Mouse (Mus musculus) testis, postnatal 14 days (tissue): ENCODE results near the gene Thoc6.

Experiments
- DNase-seq: peaks from one replicate; pipeline ENCODE4 v3.0.0; 2021; ENCODE audit warnings: low spot score

Gene Thoc6

DNA sequence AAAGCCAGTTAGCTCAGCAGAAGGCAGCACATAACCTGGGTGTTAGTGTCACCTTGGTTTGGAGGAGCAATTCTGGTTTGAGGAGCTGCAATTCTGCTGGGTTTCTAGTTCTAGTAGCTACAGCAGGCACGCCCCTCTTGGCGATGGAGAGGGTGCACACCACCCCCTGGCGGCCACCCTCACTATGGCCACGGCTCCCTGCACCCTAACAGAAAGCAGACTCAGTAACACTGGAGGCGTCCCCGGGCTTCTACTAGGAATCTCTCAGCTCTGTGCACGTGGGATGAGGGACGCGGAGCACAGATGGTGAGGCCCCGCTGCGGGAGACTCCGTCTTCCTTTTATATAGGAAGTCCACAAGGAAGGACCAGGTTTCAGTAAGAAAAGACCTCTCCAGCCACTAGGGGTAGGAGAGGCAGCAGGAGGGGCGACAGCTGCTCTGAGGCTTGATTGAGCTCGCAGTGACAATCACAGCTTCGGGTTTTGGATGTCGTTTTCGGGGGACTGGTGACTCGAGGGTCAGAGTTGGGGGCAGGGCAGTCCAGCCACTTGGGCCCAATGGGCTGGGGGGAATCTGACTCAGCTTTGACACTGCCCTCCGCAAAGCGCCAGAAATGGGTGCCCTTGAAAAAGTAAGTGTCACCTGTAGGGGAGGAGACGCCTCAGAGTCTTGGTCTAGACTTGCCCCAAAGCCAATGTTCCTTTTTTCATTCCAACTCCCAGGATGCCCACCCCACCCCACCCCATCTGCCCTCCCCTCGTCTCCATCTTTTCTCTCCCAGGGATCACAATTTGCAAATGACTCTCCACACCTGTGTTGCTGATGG is 43.3 kb downstream of the Thoc6 start:
- DNase-seq, result peak; percentile 58

GRCm38 (mm10) chr17:23627813-23628212 is 45.9 kb downstream of the Thoc6 start:
- no peak for DNase-seq

- no peak for DNase-seq
Measured at GRCm38 (mm10) chr17:23620351-23620750, 53.3 kb downstream of the Thoc6 start.
